Mouse (Mus musculus): ENCODE results near the gene Sufu.
A peak's percentile ranks its signal among the peaks of the same experiment; 100 is the strongest.

Gene Sufu

GRCm38 (mm10) chr19:46434591-46434990, 37.9 kb downstream of the Sufu start:
- no peak for DNase-seq

GRCm38 (mm10) chr19:46435492-46435891, 38.8 kb downstream of the Sufu start:
- DNase-seq = no peak

- no peak for DNase-seq
These were observed 46.8 kb downstream of the Sufu start for GRCm38 (mm10) chr19:46443509-46443908.

- DNase-seq = peak; percentile 93
These were observed 47.5 kb downstream of the Sufu start for GRCm38 (mm10) chr19:46444209-46444608.

DNA sequence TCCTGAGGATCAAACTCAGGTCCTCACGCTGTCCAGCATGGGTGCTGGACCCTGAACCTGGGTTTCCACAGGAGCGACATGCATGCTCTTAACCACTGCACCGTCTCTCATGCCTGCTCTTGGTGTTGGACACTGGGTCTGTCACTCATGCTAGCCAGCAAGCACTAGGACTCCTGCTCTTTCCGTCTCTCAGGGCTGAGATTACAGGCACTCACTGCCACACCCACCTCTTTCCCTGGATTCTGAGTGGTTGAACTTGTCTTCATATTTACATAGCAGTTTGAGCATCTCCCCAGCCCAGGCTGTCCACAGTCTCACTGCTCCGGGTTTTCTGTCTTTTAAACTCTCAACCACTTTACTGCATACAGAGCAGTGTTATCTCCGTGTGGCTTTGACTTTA, 48.9 kb downstream of the Sufu start:
- peak; percentile 31 for DNase-seq

DNA sequence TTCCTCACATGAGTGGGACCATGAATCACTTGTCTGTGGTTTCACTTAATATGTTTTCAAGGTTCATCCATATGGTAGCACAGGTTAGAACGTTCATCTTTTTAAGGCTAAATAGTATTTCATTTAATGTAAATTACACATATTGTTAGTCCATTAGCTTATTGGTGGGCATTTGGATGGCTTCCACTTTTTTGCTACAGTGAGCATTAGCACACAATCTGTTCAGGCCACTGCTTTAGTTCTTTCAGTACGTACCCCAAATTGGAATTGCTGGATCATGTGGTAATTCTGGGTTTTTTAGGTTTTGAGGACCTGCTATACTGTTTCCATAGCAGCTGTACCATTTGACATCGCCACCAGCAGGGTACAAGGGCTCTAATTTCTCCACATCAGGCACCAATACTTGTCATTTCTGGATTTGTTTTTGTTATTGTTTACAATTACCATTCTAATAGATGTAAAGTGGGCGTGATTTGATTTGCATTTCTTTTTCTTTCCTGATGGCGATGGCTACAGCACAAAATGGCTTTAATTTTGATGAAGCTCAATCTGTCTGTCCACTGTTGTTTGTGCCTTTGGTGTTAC, 49.8 kb downstream of the Sufu start:
- DNase-seq = no peak

DNA sequence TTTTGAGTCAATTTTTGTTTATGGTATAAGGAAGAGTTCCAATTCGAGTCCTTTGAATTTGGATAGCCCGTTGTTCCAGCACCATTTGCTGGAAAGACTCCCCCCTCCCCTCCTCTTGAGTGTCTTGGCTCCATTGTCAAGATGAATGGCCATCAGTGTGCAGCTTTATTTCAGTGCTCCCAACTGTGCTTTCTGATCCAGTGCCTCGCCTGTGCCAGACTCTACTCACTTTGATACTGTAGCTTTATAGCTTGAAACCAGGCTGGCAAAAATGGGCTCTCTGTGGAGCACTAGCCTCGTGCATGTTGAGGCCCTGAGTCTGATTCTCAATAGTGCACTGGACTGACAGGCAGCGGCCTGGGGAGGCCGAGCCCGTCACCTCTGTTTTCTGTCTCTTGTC, 50.4 kb downstream of the Sufu start:
- DNase-seq = peak; percentile 25

DNA sequence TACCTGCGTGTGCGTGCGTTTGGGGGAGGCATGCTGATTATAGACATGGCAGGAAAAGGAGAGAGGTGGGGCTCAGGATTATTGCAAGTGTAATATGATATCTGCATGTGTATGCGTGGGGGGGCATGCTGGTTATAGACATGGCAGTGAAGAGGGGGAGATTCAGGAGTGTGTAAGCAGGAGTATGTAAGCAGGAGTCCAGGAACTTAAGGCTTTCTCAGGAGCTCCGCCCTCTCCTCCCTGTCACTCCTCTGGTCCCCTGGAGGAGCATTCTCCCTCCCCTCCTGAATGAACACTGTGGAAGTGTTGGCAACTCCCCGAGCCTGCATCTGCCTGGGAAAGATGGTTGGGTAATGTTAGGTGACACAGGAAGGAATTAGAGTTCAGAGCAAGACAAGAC, 51.2 kb downstream of the Sufu start:
- DNase-seq = peak; percentile 61

- DNase-seq = no peak
These were observed 52.7 kb downstream of the Sufu start for GRCm38 (mm10) chr19:46449261-46450005.

- DNase-seq = peak; percentile 81
These were observed 55.5 kb downstream of the Sufu start for GRCm38 (mm10) chr19:46452052-46452827.

- no peak for DNase-seq
These were observed 56.2 kb downstream of the Sufu start for GRCm38 (mm10) chr19:46452916-46453315.

GRCm38 (mm10) chr19:46454126-46454880, 57.6 kb downstream of the Sufu start:
- peak; percentile 58 for DNase-seq

DNA sequence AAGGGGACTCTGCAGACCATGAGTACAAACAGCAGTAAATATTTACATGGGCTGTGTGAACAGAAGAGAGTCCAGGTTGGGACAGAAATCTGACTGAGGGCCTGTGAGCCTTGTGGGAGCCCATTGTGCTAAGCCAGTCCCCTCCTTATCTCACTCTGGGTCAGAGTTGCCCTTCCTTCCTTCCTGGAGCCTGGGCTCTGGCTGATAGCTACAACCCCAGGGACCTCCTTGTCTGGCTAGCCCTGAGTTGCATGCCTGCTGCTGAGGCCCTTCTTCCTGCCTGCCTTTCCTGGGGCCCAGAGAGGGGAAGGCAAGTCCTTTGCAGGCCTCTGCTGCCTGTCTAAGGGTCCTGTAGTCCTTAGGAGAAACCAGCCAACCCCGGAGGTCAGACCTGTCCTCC, 58.3 kb downstream of the Sufu start:
- DNase-seq = peak; percentile 83

- DNase-seq = no peak
These were observed 58.9 kb downstream of the Sufu start for GRCm38 (mm10) chr19:46455556-46455955.

GRCm38 (mm10) chr19:46456018-46456735, 59.5 kb downstream of the Sufu start:
- DNase-seq = peak; percentile 74

GRCm38 (mm10) chr19:46457798-46458197, 61.1 kb downstream of the Sufu start:
- DNase-seq = peak; percentile 64

DNA sequence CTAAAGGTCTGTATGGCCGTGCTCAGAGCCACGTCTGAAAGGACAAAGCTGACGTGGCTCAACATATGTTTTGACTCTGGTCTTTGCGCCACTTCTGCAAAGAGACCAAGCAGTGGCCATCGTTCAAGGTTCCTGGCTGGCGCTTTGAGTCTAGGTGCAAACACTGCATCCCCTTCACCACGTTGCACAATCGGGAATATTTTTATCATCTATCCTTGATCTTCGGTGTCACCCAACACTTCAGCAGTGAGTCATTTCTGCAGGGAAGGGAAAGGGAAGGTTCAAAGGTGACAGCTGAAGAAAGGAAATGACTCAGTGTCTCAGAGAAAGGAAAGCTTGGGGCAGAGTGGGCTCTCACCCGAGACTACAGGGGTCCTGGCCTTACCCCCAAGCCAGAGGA, 62.6 kb downstream of the Sufu start:
- DNase-seq = no peak

DNA sequence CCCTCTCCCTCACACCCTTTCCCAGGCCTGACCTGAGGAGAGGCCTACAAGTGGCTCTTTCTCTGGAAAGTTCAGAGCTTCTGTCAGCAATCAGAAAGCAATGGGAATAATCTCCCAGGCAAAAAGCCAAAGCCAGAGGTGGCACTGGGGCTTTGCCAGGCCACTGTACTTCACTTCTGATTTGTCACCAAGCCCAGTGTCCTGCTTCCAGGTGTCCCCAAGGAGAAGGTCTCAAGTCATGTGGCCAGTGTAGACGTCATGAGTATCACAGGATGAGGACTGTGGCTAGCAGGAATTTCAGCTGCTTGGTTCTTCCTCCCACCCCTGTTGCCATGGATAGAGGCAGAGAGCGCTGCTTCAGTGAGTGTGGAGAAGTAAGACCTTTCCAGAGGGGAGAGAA, 63.2 kb downstream of the Sufu start:
- peak; percentile 62 for DNase-seq

- DNase-seq = no peak
These were observed 65.9 kb downstream of the Sufu start for GRCm38 (mm10) chr19:46462574-46462973.

DNA sequence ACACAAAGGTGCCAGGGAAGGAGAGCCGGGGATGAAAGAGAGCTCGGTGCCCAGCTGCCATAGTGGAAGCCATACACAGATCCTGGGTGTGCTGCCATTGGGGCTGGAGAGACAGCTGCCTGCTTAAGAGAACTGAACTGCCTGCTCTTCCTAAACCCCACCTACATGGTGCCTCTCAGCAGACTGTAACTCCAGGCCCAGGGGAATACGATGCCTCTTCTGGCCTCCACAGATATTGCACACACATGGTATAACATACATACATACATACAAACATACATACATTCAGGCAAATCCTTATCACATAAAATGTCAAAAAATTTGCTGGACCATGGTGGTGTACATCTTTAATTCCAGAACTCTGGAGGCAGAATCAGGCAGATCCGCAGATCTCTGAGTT, 66.8 kb downstream of the Sufu start:
- no peak for DNase-seq

GRCm38 (mm10) chr19:46466160-46466559, 69.5 kb downstream of the Sufu start:
- no peak for DNase-seq

GRCm38 (mm10) chr19:46467051-46467503, 70.4 kb downstream of the Sufu start:
- DNase-seq = no peak
